Mouse (Mus musculus): Measurements from ENCODE around the gene Rptor.
A peak's percentile ranks its signal among the peaks of the same experiment; 100 is the strongest.

Rptor gene

DNA sequence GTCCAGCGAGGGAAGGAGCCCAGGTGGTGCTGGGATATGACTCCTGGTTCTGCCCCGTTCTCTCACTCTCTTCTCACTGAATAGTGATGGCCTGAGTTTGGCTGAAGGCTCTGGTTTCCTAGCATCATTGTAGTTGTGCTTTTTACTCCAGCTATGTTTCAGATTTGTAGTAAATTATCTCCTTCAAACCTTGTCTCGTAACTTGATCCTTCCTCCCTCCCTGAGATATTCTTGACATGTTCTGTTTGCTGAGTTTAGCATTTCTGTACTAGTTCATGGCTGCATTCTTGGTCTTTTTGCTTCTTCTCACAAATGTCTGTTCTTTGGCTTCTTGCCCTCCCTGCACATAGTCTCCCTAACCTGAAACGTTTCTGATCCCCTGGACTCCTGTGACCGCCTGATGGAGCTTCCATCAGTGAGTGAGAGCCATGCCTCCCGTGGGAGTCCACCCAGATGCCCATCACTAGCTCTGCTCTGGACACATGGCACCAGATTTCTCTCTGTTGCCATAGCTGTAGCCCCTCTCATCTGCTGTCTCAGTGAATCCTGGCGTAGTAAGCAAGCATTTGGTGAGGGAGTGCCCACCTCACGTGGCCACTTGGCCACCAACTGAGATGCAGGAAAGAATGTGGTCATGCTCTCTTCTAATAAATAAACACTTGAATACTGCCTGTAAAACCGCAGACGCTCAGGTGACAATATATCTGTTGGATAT, 91.6 kb downstream of the Rptor start:
- no peak for DNase-seq

DNA sequence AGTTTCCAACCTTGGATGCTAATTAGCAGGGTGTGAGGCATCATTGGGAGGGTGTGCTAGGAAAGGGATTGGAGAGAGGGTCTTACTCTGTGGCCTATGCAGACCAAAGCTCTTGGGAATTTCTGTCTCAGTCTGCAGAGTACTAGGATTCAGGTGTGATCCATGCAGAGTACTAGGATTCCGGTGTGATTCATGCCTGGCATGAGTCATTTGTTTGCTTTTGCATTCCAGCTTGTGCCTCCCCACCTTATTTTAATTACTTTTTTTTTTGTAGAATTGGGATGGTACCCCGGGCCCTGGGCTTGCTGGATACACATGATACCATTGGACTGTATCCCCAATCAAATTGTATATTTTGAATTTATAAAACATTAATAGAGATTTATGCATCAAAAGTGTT, 93.7 kb downstream of the Rptor start:
- no peak for DNase-seq

DNA sequence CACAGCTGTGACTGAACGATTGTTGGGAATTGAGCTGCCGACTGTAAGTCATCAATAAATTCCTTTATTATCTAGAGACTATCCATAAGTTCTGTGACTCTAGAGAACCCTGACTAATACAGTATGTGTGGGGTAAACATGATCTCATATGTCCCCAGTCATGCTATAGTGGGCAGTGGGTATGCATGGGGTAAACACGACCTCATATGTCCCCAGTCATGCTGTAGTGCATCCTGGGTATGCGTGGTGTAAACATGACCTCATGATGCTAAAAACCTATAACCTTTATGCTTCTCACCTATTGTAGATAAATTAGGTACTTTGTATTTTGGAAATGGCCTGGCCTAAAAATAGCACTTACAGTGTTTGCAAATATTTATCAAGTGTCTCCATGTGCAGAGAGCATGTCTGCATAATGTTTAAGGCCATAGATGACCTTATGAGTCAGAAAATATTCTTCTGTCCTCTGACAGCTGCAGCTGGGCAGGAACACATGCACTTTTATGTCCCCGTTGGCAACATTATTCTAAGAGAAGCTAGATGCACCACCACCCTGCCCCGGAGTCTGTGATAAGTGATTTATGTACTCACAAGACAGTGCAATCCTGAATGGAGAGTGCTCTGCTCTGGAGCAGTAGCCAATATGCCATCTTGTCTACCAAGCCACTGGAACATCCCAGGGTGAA, 102.8 kb downstream of the Rptor start:
- no peak for DNase-seq

GRCm38 (mm10) chr11:119707259-119707658, 104.6 kb downstream of the Rptor start:
- DNase-seq = no peak

DNA sequence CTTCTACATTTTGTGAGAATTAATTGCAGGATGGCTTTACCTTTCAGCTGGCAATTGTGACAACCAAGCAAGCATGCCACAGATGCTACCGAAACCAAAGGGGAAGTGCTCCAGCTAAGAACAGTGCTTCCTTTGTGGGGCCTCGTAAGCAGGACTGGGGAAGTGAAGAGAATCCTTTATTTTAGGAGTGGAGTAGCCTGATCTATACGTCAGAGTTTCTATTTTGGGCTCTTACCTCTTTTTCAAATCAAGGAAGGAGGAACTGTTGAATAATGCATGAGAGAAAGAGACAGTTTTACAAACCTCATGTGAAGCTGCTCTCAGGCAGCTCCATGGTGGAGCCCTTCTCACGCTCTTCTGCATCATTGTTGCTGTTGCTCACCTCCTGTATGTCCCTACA, 106.5 kb downstream of the Rptor start:
- no peak for DNase-seq

DNA sequence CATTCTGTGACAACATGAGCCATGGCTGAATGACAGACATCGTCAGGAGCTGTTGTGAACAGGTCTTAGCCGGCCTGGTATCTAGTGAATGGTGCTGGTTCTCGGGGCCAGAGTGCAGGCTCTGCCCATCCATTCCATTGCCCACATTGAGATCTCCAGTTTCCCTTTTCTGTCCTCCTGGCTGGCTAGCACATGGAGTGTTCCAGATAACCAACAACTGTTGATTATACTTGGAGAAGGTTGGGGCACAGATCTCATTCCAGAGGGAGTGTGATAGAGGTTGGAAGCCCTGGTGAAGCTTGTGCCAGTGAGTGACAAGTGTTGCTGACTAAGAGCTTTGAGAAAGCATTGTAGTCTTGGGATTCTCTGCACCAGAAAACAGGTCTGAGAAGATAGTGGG, 107.6 kb downstream of the Rptor start:
- DNase-seq = no peak

- no peak for DNase-seq
These were observed 108.1 kb downstream of the Rptor start for GRCm38 (mm10) chr11:119710822-119711221.

GRCm38 (mm10) chr11:119715437-119715836, 112.7 kb downstream of the Rptor start:
- DNase-seq = no peak

GRCm38 (mm10) chr11:119715841-119716596, 113.3 kb downstream of the Rptor start:
- no peak for DNase-seq

GRCm38 (mm10) chr11:119718115-119718514, 115.4 kb downstream of the Rptor start:
- no peak for DNase-seq

- no peak for DNase-seq
These were observed 117.7 kb downstream of the Rptor start for GRCm38 (mm10) chr11:119720101-119721048.

DNA sequence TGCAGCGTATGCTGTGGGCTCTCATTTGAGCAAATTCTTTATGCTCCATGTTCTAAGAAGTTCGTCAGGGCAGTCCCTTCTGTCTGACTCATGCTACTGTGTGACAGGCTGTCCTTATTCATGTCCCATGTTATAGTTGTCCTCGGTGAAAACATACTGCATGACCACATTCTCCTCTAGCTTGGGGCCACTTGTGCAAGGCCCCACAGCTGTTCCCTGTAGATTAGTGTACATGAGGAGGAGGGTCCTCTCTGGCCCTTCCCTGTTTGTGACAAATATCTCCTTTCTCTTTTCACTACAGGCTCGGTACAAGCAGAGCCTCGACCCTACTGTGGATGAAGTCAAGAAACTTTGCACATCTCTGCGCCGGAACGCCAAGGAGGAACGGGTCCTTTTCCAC, 122.0 kb downstream of the Rptor start:
- no peak for DNase-seq

DNA sequence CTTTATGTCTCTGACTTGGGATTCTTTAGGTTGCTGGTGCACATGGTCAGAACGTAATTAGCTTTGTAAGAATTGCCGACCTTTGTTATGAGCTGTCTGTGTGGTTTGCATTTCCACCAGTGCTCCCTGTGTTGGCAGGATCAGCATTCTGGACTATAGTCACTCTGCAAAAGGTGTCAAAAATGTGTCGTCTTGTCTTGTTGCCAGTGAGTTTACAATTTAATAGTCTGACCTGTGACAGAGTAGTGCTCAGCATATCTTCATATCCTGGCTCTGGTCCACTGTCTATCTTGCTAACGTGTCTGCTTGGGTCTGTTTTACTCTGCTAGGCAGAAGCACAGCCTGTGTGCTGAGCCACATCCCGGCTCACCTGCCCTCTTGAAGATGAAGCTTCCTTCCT, 128.7 kb downstream of the Rptor start:
- no peak for DNase-seq

DNA sequence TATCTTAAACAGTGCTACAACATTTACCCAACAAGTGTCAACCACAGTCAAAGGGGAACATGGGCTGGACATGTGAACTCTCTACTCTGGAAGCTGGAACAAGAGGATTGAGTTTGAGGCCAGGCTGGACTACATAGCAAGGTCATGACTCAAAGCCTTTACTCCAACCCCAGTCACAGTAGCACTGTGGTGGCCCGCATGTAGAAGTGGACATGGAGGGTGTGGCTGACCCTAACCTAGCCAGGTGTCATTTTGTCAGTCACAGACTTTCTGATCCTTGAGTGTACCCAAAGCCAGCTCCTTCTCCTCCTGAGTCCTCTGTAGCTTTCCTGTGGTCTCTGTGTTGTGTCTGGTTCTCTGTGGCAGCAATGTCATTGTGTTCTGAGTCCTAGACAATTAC, 129.7 kb downstream of the Rptor start:
- no peak for DNase-seq

GRCm38 (mm10) chr11:119732961-119733656, 130.4 kb downstream of the Rptor start:
- DNase-seq = peak; percentile 88

DNA sequence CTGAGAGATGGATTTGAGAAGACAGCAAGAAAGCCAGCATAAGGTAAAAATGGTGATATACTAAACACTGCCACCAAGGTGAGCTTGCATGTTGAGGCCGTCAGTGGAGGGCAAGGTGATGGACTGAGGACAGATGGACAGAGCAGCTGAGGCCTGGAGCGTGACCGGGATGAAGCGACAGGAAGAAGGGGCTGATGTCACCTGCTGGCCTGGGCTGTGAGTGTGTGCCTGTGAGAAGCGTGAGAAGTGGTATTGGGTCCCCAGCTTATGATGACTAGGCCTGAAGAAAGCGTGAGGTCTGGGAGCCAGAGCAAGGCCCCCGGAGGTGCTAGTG, 130.9 kb downstream of the Rptor start:
- peak; percentile 70 for DNase-seq

DNA sequence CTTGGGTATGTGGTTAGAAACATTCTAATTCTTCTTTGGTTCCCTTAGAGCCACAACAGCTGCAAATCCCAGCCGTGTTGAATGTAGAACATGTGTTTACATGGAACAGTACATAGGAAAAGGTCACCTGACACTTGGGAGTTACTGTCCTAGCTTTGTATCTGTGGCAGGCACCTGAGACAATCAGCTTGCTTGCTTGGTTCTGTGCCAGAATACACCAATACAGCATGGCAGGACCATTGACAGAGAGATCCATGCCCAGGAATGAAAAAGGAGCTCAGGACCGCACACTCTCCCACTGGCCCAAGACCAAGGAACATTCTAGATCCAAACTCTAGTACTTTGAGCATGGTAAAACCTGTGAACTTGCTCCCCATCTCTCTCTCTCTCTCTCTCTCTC, 132.4 kb downstream of the Rptor start:
- peak; percentile 55 for DNase-seq

DNA sequence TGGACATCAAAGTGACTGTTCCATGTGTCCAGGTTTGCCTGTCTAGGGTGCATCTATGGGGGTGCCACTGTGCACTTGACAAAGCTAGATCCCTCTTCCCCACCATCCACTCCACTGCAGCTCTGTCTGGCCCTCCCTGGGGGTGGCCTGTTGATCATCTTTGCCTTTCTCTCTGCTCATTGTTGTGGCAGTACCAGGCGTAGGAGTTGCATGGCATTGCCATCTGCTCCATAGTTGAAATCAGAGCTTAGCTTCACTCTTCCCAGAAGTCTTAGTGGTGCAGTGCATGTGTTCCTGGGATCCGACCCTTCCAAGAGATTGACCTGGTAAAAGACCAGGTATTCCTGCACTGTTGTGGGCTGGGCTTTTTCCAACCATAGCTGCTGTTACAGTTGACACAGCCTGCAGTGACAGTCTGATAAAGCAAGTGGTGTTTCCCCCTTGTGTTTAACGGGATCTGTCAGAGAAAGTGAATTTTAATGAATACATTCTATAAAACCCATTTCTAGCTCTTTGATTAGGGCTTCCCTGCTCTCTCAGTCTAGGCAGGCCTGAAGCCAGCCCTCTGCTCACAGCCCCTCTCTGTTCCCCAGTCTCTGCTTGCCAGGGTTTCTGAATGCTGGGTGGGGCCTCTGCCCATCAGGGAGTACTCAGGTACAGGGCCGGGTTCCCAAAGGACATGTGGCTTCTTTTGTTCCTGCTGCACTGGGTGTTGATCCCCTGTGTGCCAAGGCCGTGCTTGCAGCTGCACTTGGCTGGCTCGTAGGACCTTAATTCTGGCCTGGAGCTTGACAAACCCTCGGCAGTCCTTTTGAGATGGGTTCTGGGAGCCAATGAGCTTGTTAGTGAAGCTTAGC, 136.5 kb downstream of the Rptor start:
- no peak for DNase-seq

DNA sequence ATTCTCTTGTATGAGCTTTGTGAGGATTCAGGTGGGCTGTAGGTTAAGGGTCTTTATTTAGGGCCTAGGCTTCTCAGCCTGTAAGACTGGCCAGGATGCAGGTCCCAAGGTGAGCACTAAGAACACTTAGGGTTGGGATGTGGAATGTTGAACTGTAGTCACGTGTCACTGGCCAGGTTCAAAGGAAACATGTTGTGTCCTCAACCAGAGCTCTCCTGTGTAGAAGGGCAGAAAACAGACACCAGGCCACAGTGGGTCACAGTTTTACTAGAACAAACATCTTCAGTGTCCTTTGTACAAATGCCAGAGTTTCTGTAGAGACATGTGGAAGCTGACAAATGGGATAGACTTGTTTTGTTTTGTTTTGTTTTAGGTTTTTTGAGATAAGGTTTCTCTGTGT, 138.7 kb downstream of the Rptor start:
- DNase-seq = no peak

GRCm38 (mm10) chr11:119744436-119744835, 141.7 kb downstream of the Rptor start:
- no peak for DNase-seq

DNA sequence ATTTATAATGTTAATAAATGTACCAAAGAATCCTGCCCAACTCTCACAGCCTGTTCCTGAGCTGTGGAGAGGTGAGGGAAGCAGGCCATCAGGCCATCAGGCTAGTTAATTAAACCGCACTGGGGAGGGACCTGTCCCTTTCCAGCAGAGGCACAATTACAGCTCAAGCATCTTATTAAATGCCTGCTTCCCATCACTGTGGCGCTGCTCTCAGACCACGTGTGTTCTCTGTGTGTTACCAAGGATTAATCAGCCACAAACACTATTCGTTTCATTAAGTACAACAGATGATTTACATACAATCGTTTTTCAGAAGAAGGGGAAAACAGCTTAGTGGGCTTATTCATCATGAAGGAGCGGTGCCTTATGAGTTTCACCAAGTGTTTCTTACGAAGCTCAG, 142.6 kb downstream of the Rptor start:
- DNase-seq = no peak
